7 mouse cellular contexts compared by ENCODE assay signal in genomic region chr9:3404372-3404771, GRCm38 (mm10). TPM values are rescaled to one million over a fixed set of nuclear protein-coding genes. Genes with fewer than 3 reads are reported as not detected.
A peak's percentile ranks its signal among the peaks of the same experiment; 100 is the strongest.
DNase-seq lines count a peak whose midpoint lies in the region; ATAC-seq lines count a peak whose summit lies in the region.

No protein-coding gene starts in this region.

- no peaks in the 10 kb centered on the region for H3K36me3 ChIP-seq in embryonic facial prominence, embryonic 13.5 days
- H3K36me3 ChIP-seq in macrophage (ENCODE audit: inconsistent target) = no peaks in the 10 kb centered on the region

- H3K9ac ChIP-seq in embryonic facial prominence, embryonic 13.5 days = peak overlapping the region; percentile 79

- no peaks in the 10 kb centered on the region for H3K27me3 ChIP-seq in embryonic facial prominence, embryonic 13.5 days

- peak overlapping the region; percentile 73 for H3K4me3 ChIP-seq in embryonic facial prominence, embryonic 13.5 days
- peak overlapping the region; percentile 95 for H3K4me3 ChIP-seq in macrophage (ENCODE audit: inconsistent target)

- H3K27ac ChIP-seq in embryonic facial prominence, embryonic 13.5 days = peak overlapping the region; percentile 85
- H3K27ac ChIP-seq in macrophage = peak overlapping the region; percentile 81

- DNase-seq in ES-CJ7 (ENCODE audit: low read depth, low spot score) = peak; percentile 23
- DNase-seq in adrenal gland, postnatal 10 days = peak; percentile 22
- DNase-seq in heart, postnatal 14 days = peak; percentile 2
- peak; percentile 16 to 27 for DNase-seq in layer of hippocampus, postnatal 10 days (ENCODE audit: low spot score in 2 of 2)
- DNase-seq in skeletal muscle tissue, adult 2 months (ENCODE audit: low read depth, low spot score) = peak; percentile 0

- intact Hi-C loops in heart, postnatal 14 days (cut with DNase I) = no loop called here

- 0 out of 2 replicates have a peak, but pooled peaks cover 3% of the 10 kb centered on the region for H3K4me1 ChIP-seq in embryonic facial prominence, embryonic 13.5 days

- 1% methylated on average over 13 of the region's 13 CpGs for WGBS in embryonic facial prominence, embryonic 13.5 days
- WGBS in macrophage (ENCODE audit: missing documents) = 0% methylated on average over 13 of the region's 13 CpGs

- H3K79me2 ChIP-seq in macrophage (ENCODE audit: inconsistent target) = peaks cover 52% of the 10 kb centered on the region

- H3K9me3 ChIP-seq in embryonic facial prominence, embryonic 13.5 days = no peaks in the 10 kb centered on the region

- ATAC-seq in embryonic facial prominence, embryonic 13.5 days (ENCODE audit: insufficient number of reproducible peaks, insufficient read depth, low FRiP score, low TSS enrichment, low read depth) = no peak

- H3K4me2 ChIP-seq in embryonic facial prominence, embryonic 13.5 days = peak overlapping the region; percentile 66

RNA-seq across cellular contexts. Expression of gene Cwf19l2, which starts 1.0 kb away (rescaled TPM):
- total RNA-seq in adrenal gland, postnatal 10 days (2021) = 10 to 100 TPM; 21.3 to 29.5 TPM
- 19.3 and 23.8 TPM in 2 replicates for polyA plus RNA-seq in embryonic facial prominence, embryonic 13.5 days (2015; fragmentation: Nextera tagmentation; extraction: Ambion mirVana)
- 10 to 100 TPM; 13.1 to 15.4 TPM for total RNA-seq in heart, postnatal 14 days (2021)
- total RNA-seq in layer of hippocampus, postnatal 10 days (2021) = 10 to 100 TPM; 18.2 to 20.5 TPM
- 100 to 1,000 TPM in 19 of 26 experiments, 10 to 100 TPM in 7; 50.5 to 212 (median 146) TPM for total RNA-seq in macrophage (2018; cell fraction: chromatin; rRNA removed)
- 10 to 100 TPM in 24 of 26 experiments, 1 to 10 TPM in 2; 9.6 to 20.0 (median 13.9) TPM for total RNA-seq in macrophage (2018; cell fraction: cytosol; rRNA removed)
- total RNA-seq in macrophage (2018; cell fraction: nucleus; rRNA removed) = 100 to 1,000 TPM in 6 of 26 experiments, 10 to 100 TPM in 20; 31.0 to 139 (median 58.8) TPM
- 11.4 to 18.4 TPM (median 14.2 TPM) in 3 replicates for polyA plus RNA-seq in macrophage (2018)
